Mouse (Mus musculus) cerebellum, adult 8-10 months (tissue): ENCODE measurements around the gene Guca2b.
"Not testable (repeated sequence)": the region's sequence is repeated elsewhere in the genome, so short reads cannot be mapped to it uniquely, and the experiment has no call there.

ENCODE experiments used
- DNase-seq: peaks from one replicate; pipeline ENCODE4 v3.0.0; 2022

Guca2b gene

DNA sequence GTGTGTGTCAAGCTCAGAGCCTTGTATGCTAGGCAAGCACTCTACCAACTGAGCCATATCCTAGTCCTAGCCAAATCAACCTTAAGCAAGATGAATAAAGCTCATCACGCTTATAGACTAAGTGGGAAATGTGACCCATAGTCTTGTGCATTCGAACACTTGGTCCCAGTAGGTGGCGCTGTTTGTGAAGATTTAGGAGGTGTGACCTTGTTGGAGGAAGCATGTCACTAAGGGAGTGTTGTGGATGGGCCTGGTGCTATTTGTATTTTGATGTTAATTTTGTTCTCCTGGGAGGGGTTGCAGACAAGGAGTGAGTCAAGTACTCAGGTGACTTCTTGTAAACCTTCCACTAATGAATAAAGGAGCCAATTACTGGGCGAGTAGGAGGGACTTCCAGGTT lies 16.1 kb downstream of the Guca2b start:
- DNase-seq = no peak

DNA sequence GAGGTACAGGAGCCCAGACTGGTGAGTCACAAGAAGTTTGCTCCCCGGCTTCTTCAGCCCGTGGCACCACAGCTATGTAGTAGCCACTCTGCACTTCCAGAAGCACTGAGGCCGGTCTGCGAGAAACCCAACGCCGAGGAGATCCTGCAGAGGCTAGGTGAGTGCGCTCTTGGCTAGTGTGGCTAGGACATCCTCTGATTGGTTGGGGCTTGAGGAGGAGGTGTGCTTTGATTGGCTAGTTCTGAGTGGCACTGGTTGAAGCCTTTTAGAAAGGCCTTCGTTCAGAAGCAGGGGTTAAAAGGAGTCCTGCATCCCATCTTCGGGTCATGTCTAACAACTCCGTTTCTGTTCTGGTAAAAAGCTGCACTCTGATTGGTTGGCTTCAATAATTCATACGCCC lies 20.1 kb downstream of the Guca2b start:
- DNase-seq = no peak

DNA sequence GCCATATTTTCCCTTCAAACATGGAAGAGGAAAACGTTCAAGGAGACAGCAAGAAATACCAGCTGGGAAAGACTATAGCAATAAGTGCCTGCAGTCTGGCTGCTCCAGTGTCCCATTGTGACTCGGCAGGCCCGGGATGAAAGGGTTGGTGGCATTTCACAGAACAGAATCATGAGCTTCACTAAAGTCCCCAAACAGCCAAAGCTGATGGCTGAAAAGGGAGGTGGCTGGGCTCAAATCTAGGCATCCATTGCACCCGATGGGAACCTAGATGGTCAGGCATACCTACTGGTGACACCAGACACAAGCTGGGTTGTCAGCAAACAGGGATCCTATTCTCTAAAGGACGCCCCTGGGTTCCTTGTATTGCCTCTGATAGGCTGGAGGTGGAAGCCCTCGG lies 20.8 kb downstream of the Guca2b start:
- DNase-seq = no peak

DNA sequence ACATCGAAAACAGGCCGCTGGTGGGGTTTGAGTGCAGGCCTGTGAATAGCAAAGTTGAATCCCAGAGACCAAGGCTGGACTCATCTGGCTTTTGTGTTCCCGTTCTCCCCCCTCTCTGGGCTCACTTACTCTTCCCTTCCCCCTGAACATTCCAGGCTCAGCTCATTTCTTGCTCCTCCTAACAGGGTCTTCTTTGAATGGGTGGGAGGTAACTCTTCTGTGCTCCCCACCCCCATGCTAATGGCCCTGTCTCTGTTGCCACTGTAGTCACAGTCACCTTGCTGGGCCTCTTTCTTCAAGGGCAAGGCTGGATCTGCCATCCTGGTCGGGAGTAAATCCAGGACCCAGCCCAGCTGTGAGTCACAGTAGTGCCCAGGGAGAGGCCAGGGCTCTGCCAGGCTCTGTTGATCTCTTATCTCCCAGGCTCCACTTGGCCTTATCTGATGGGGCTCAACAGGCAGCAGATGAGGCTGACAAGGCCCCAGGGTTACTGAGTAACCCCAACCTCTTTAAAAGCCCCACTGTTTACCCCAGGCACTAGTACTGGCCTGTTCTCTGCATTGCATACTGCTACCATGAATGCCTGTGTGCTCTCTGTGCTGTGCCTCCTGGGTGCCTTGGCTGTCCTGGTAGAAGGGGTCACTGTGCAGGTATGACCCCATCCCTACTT lies 21.4 kb downstream of the Guca2b start, which contains the start of gene Guca2a:
Gene Guca2a, plus strand, starts transcription at position 529 of the 670 bp plus-strand sequence.
- DNase-seq = no peak

DNA sequence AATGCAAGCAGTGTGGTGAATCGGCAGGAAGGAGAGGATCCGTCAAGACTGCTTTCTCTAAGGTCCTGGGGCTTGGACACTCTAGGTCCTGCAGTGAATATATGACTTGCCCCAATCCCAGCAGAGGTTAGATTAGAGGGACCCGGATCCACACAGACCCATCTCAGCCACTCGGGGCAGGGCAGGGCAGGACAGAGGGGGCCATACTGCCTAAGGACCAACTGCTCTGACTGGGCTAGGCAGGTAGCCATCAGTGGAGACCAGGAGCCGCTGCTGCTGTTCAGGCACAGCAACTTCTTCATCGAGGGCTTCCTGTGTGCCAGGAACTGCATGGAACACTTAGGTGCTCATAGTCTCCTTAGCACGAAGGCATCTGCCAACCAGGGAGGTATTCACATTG lies 22.0 kb downstream of the Guca2b start:
- no peak for DNase-seq

DNA sequence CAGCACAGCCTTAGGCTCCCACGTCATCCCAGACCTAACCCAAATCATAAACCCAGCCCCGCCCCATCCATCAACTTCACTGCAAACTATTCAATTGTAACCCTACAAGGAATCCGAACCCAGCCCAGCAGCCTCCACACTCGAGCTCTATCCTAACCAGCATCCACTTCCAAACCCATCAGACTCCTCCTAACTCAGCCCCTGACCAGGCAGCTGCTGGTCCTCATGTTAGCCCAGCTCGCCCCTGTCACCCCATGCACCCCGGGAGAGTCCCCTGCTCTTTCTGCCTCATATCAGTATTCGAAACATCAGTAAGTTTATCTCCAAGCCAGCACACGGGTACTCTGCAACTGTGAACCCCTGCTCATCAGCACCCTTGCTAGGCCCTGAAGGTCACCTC lies 23.1 kb downstream of the Guca2b start:
- DNase-seq = no peak

DNA sequence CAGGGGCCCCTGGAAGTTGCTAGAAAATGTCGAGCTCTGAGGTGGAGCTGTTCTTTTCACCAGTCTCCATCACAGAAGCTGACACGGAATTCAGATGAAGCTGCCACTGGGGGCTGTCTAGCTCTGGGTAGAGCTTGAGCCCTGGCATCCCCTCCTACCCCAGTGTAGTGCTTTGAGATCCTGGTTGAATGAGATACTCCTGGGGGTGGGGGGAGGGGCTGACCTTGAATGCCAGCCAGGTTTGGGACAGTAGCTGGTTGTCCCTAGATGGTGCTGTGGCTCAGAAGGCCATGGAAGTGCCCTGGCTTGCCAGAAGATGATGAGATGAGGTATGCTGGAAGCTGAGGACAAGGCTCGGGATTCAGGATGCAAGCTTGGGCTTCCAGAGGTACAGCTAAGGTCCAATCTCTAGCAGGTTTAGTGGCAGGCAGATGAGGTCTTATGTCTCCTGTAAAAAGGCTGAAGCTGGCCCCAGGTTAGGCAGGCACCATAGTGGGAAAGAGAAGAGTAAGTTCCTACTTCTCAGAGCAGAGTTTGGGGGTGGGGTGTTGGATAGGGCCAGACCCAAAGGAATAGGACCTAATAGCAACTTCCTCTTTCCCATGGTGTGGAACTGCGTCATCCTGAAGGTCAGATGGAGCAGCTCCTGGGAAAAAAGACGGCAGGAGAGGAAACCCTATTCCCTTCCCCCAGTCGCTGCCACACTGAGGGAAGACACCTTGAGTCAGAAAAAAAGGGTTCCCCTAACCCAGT lies 23.7 kb downstream of the Guca2b start:
- no peak for DNase-seq

DNA sequence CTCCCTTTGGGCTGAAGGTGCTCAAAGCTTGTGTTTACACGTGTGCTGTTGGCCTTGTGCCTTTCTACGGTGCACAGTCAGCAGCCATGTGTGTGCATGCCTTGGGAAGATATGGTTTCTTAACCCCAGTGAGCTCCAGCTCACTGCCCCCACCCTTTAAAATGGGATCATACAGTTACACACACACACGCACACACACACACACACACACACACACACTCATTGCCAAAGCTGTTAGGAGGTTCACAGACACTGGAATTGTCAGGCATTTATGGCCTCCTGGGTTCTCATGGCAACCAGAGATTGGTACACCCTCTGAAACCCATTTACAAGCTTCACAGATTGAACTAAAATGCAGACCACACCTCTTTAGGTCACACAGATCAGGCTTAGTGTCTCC lies 24.8 kb downstream of the Guca2b start:
- no peak for DNase-seq

DNA sequence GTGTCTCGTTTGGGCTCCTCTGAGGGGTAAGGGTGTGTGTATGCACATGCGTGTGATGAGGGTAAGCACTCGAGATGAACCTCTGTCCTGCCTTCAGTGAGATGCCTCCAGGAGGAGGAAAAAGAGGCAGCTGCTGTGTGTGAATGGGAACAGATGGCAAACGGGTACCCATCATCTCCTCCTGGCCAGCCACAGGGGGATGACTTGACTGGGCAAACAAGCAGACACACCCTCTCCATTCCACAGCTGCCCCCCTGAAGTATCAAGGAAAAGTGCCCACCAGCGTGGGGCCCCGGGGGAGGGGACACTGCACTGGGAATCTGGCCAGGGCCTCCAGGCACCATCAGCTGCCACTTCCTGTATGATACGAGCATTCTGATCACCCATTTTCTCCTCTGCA lies 25.4 kb downstream of the Guca2b start:
- no peak for DNase-seq

DNA sequence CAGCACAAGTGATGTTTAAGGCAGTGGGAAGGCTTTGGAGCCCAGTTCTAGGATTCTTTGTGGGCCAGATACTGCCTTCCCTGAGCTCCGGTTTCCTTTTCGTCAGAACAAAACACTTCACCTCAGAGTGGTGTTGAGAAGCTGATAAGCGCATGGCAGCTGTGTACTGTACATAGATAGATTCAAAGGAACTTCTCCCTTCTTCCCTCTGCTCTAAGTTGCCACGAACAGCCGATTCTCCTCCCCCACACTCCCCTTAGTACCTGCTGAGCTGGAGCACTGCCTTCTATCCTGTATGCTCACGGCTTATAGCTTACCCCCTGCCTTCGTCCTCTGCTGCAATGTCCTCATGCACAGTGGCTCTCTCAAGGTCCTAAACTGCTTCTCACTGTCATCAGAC lies 26.0 kb downstream of the Guca2b start:
- DNase-seq = no peak

DNA sequence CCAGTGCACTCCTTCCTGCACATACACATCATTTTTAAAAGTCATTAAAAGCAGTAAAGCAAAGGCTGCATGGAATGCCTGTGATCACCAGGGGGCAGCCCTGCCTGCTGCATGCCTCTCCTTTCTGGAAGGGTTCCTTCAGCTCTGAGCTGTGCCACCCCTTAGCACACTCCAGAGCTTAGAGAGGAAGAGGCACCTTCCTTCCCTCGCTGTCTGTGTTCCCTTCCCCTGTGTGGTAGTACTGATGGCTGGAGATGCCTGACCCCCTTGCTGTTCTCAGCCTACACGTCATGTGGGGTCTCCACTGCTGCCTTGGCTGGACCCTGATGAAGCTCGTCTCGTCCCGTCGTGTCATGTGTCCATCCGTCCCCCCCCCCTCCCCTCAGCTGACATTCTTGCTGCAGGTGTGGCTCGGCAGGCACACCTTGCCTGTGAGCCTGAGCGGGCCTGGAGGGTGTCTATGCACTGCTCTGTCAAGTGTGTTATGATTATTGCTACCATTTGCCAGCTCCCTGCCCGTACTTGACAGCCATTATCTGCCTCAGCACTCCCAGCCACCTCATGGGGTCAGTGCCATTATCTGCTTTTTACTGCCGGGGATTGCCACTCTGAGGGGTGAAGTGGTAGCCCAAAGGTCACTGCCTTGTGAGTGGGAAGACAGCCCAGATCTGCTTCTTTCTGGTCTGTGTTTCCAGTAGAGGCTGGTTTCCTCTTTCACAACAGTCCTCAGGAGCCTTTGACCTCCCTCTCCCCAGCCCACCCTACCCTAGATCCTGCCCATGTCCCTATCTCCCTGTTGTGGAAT lies 27.4 kb downstream of the Guca2b start:
- DNase-seq = no peak

DNA sequence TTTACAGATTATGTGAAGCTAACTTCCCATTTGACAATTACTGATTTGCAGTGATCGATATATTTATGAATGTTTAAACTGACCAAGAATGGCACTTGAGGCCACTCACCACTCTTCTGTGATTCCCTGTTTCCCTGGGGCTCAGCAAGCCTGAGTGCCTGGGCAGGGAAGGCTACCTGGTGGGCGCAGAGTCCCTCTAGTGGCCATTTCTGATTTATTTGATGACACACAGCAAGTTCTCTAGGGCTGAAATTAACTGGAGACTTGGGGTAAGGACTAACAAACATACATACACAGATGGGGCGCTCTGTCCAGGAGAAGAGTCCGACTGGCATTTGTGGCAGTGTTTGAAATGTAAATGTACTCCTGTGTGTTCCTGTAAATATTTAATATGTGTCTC lies 30.4 kb downstream of the Guca2b start:
- DNase-seq = not testable (repeated sequence)

DNA sequence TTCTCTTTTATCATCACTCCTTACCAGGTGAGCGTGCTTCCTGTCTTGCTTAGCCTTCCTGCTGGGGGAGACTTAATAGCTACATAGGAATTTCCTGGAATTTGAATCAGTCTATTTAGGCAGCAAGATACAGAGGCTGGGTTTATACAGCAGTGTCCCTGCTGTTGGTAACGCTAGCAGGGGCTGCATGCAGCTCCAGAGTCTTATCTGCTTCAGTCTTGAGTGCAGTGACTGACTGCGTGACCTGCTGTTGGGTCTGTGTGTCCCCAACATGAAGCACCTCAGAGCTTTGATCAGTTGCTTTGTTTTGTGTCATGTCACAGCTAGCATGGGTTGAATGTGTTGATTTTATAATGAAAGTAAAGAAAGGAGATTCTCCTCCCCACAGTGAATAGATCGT lies 31.4 kb downstream of the Guca2b start:
- DNase-seq = no peak

DNA sequence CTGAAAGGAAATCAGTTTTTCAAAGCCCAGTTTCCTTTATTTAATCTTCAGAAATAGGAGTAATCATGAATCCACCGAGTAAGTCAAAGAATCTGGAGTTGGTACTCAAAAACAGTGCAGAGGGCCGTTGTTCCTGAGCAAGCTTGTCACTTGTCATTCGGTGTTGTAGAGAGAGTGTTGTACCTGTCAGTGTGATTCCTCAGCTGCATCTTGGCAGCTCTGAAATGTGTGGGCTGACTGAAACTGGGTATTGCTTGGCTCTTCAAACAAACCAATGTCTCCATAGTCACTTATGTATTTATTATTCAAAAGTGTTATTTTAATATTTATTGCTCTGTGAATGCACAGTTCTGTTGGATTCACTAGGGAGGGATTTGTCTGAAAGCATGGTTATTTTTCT lies 31.9 kb downstream of the Guca2b start:
- DNase-seq = no peak

DNA sequence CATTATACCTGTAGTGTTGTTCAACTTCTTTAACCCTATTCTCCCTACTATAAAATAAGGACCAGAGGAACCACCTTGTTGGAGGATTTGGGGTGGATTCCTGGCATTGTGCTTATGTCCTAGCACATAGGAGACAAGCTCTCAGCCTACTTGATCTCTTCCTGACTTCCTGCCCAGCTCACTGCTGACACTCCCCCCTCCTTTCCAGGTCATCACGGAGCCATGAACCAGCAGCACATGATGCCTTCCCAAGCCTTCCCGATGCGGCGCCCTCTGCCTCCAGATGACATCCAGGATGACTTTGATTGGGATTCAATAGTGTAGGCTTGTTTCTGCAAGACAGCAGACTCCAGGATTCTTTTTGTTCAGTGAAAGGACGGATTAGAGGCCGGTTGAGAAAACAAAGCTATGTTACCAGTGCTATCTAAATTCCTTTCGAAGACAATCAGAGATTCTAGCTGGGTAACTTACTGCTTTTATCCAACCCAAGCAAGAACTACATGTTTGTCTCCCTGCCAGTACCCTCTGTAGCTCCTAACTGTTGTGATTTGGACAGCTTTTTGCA lies 32.6 kb downstream of the Guca2b start:
- DNase-seq = no peak

DNA sequence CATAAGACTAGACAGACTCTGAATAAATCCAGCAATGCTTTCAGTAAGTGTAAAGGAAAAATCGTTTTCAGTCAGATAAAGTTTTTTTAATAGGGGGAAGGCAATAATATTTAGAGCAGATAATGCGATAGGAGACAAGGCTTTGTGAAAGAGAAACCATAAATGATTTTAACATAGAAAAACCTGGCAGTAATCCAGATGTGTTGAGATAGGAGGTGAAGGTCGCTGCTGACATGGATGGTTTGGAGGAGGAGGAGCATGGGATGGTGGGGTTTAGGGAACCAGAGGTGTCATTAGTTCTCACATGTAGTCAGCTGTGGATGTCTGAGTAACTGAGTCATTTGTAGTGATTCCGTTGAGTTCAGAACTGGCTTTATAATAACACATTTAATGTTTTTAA lies 44.0 kb downstream of the Guca2b start:
- DNase-seq = no peak

DNA sequence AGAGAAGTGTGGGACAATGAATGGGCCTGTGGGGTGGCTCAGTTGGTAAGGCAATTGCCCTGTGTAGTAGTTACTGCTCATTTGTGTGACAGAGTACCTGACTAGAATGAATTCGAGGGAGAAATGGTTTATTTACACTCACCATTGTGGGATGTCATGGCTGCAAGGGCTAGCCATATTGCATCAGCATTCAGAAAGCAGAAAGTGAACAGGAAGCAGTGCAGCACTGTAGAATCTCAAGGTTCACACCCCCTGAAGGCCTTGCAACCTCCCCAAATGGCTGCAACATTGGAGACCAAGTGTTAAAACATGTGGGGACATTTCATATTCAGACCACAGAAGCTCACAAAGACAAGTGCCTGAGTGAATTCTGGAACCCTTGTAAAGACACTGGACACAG lies 44.7 kb downstream of the Guca2b start:
- no peak for DNase-seq

DNA sequence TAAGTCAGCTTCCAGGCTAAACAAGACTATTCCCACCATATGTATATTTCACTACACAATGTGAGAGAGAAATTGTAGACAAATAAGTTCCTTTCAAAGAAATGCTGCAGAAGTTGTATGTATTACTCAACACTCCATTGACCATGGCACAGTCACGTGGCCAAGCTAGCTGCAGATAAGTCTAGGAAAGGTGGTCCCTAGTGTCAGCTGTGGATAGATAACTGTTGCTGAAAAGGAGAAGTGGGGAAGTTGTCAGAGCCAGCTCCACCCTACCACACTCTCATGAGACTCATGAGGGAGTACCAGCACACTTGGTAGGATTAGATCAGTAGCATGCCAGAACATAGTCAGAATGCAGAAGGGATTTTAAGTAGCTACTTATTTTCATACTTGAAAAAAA lies 49.3 kb downstream of the Guca2b start:
- DNase-seq = no peak
